Mouse (Mus musculus) mouse embryonic stem cell (cell line): ENCODE data around the gene Triobp.
"Not testable (repeated sequence)": the region's sequence is repeated elsewhere in the genome, so short reads cannot be mapped to it uniquely, and the experiment has no call there.

Source experiments
- in situ Hi-C, 2 experiments: fragments of 300-500 bp; cut with MboI; formaldehyde crosslinking; loops; 1 replicate in 1 of 2; 3 replicates in 1 of 2; pipeline ENCODE4 v1.14.3; 2019 to 2020; ENCODE audit warnings: low sequenced_read_pairs in 2 of 2, low pct_unique_long_range_greater_than_20kb in 1 of 2, mixed read lengths in 1 of 2; ENCODE audit not compliant: unreplicated experiment in 1 of 2

The Triobp gene

DNA sequence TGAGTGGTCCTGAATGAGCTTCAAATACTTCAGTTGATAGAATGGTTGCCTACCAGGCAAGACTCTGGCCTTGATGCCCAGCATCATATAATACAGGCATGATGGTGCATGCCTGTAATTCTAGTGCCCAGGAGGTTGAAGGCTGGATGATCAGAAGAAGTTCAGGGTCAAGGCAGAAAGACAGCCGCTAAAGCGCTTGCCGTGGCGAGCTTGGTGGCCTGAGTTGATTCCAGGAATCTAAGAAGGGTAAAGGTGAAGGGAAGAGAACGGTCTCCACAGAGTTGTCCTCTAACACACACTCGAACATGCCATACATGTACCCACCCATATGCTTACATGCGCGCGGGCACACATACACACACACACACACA is 42.6 kb downstream of the Triobp start:
- in situ Hi-C loops, result no loop called here

DNA sequence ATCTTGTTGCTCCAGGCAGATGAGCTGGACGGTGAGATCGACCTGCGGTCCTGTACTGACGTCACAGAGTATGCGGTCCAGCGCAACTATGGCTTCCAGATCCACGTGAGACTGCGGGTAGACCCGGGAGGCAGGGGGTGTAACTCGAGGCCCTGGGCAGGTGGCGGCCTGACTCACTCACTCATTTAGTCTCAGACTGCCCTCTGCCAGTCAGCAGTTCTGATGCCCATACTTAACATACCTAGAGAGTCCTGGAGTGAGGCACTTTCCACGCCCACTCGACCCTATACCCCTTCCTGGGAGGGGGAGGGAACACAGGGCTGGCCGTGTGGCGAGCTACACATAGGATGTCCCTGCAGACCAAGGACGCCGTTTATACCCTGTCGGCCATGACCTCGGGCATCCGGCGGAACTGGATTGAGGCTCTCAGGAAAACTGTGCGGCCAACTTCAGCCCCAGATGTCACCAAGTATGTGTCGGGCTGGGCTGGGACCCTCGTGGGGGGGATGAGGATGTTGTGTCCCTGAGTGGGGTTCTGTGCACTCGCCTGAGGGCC is 43.5 kb downstream of the Triobp start:
- in situ Hi-C loops, result no loop called here

DNA sequence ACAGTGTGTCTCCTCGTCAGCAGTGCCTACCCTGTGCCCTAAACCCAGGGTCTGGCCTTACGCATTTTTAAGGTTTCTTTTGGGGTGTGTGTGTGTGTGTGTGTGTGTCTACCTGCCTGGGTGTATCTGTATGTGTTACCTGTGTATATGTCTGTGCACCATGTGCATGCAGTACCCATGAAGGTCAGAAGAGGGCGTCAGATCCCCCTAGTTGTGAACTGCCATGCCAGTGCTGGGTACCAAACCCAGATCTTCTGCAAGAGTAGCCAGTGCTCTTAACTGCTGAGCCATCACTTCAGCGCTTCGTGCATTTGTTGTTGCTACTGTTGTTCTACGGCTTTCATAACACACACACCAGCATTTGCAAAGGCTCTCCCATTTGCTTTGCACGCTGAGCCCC is 44.7 kb downstream of the Triobp start:
- in situ Hi-C loops, result no loop called here

DNA sequence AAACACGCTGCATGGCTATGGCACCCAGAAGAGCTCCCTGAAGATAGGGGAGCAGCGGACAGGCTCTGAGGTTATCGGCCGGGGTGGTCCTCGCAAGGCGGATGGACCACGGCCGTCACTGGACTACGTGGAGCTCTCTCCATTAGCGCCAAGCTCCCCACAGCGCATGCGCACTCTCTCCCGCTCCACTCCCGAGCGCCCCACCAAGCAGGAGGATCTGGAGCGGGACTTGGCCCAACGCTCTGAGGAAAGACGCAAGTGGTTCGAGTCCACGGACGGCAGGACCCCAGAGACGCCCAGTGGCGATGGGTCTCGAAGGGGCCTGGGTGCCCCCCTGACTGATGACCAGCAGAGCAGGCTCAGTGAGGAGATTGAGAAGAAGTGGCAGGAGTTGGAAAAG is 45.4 kb downstream of the Triobp start:
- in situ Hi-C loops, result no loop called here

DNA sequence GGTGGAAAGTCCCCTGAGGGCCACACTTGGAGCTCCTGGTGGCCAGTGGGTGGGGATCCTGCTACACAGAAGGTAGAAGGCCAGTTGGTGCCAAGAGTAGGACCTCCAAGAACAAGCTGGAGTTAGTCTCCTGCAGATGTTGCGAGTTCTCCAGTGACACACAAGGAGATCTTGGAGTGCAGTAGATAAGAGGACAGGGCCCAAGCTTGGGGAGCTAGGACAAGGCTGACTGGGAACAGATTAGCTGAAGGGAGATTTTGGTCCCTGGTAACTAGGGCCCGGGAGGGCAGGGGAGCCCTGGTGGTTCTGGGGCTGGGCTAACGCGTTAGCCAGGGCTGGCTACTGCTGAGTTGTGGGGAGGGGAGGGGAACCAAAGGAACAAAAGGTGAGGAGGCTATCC is 48.4 kb downstream of the Triobp start:
- in situ Hi-C loops, result no loop called here

DNA sequence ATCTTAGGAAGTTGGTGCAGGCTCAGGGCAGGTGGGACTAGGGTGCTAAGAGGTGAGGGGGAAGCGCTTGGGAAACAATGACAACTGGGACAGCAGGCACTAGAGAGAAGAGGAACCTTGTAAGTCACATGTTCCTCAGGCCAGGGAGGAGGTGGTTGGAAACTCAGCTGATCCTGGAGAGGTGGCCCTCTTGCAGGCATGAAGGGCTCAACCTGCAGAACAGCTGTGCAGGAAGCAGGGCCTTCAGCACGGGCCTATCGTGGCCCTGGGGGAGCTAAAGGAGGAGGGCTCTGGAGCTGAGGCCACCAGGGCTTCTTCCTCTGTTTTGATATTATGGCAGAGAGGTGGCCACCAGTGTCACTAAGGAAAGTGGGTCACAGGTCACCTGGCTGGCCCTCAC is 49.1 kb downstream of the Triobp start:
- in situ Hi-C loops, result no loop called here

DNA sequence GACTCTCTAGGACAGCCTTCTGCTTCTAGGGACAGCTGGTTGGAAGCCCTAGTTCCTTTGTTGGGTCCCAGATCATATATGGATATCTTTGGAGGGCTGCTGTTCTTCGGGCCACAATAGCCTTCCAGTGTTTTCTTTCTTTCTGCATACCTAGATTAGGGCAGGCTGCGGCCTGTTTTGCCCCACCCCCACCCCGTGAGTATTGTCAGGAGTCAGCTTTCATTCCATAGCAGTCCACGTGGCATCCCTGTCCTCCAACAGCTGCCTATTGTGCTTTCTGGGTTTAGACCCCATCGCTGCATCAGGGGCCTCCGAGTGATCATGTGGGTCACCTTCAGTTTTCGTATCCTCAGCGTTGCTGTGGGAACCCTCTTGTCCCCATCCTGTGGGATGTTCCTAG is 50.8 kb downstream of the Triobp start:
- in situ Hi-C loops, result no loop called here

DNA sequence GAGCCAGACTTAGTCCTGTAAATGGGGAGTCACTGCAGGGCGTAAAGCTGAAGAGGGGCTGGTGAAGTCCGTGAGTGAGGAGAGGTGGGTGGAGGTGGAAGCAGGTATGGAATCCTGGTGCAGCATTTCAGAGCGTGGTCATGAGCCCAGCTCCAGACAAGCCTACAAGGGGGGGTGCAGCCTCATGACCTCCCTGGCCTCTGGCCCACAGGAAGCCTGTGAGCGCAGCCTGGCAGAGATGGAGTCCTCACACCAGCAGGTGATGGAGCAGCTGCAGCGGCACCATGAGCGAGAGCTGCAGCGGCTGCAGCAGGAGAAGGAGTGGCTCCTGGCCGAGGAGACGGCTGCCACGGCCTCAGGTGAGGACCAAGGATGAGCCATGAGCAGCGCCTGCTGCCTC is 52.1 kb downstream of the Triobp start:
- in situ Hi-C loops, result no loop called here

DNA sequence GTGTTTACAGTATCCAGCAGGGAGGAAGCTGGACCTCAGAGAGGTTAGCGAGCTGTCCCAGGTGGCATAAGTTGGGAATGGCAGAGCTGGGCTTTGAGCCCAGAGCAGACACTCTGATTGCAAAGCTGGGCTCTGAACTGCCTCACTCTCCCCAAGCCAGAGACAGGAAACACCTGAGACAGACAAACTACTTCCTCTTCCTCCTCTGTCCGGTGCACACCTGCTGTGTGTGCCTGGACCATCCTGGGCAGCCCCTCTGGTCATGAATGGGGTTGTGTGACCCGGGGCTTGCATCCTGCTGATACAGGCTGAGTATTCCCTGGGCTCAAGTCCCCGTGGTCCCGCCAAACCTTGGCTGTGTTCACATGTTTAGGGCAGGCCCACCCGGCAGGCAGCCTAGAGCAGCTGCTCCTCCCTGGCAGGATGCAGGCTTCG is 52.9 kb downstream of the Triobp start:
- in situ Hi-C loops, result no loop called here

DNA sequence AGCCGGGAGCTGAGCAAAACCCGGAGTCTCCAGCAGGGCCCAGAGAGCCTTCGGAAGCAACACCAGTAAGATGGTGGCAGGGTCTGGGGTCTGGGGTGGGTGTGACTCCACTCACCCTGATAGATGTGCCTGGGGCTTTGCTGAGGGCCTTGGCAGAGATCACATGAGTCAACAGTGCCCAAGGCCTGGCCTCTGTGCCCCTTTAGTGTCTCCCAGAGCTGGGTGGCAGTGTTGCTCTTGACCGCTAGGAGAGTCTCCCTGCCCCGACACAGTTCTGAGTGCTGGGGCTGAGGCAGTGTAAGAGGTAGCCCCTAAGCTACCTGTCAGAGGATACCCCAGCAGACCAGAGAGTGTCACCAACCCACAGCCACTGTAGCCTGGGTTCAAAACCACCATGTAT is 54.0 kb downstream of the Triobp start:
- in situ Hi-C loops, result no loop called here

DNA sequence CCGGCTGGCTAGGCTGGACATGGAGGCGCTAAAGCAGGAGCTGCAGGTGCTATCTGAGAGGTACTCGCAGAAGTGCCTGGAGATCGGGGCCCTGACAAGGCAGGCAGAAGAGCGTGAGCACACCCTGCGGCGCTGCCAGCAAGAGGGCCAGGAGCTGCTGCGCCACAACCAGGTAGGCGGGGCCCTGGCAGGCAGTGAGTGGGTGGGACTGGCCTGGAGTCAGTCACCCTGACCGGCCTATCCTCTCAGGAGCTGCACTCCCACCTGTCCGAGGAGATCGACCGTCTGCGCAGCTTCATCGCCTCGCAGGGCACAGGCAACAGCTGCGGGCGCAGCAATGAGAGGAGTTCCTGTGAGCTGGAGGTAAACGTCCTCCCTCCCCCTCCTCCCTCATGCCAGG is 54.5 kb downstream of the Triobp start:
- in situ Hi-C loops, result no loop called here

DNA sequence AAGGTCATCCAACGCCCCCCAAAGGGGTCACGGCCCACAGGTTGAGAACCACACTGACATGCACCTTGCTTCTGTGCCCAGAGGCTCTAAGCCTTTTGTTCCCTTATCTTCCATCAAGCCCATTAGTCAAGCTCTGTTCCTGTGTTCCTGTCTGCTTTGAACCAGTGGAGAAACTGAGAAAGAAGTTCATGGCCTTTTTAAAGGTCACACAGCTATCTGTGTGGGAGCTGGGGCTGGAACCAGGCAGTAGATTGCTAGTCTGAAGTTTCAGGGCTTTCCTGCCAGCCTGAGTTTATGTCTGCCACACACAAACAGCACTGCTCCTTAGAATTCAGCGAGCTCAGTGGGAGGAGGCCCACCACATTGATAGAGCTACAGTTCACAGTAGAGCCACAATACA is 55.6 kb downstream of the Triobp start:
- in situ Hi-C loops, result no loop called here

DNA sequence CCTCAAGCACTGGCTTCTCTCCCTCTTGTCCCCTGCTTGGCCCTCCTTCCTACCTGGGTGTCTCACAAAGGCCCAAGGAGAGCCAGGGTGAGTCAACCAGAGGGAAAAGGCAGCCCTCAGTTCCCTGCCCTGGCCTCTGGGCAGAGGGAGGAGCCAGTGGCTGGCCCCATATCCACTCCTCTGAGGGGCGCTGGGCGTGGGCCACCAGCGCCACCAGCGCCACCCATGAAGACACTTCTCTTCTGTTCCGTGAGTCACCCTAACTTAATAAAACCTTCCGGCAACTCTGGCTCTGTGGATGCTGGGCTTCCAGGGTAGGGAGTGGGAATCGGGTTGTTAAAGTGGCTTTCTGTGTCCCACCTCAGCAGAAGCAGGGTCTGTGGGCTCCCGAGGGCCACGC is 58.1 kb downstream of the Triobp start:
- in situ Hi-C loops, result no loop called here

DNA sequence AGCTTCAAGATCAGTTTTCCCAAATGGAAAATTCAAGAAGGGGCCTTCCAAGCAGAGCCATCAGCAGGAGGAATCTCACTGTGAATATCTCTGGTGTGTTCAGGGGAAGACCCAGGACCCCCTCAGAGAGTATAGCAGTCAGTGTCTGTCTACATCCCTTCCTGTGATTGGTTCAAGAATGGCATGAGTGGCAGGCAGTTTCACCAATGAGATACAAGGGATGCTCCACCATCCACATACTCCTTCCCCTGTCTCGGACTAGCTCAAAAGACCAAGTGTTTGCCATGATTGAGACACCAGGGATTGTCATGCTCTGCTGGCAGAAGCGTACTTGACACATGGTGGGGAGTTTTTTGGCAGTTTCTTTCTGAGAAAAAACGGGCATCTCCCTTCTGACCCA is 59.1 kb downstream of the Triobp start:
- in situ Hi-C loops, result no loop called here

DNA sequence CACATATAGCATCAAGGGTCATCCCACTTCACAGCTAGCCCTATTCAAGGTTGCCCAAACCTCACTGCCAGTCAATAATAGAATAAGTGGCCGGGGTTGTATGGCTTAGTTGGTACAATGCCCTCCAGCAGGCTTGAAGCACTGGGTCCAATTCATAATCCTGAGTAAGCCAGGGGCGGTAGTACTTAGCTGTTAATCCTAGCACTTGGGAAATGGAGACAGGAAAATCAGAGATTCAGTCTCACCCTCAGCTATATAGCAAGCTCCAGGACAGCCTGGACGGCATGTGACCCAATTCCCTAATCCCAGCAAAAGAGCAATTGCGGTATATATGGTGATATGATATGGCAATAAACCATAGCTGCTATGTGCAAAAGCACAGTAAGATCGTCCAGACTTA is 59.5 kb downstream of the Triobp start:
- in situ Hi-C loops, result no loop called here

DNA sequence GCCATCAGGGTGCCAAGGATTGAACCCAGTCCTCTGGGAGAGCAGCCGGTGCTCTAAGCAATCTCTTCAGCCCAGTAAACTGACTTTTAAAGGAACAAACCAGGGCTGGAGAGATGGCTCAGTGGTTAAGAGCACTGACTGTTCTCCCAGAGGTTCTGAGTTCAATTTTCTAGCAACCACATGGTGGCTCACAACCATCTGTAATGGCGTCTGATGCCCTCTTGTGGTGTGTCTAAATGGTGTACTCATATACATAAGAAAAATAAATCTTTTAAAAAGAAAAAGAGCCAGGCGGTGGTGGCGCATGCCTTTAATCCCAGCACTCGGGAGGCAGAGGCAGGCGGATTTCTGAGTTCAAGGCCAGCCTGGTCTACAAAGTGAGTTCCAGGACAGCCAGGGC is 60.3 kb downstream of the Triobp start:
- in situ Hi-C loops, result not testable (repeated sequence)

DNA sequence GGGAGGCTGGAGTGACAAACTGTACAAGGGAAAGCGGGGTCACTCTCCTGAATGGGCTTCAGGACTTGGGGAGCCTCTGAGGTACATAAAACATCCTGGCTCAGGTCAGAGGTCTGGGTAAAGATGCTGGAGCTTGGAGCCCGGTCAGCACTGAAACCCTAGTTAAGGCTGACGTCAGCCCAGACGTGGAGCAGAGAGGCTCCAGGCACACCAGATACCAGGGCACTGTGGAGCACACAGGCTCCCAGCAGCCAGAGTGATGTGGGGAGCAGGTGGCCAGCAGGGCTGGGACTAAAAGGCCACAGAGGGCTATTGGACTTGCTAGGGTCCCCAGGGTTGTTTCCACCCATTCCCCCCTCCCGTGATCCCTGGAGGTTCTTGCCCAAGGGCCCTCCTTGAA is 62.2 kb downstream of the Triobp start:
- in situ Hi-C loops, result no loop called here

DNA sequence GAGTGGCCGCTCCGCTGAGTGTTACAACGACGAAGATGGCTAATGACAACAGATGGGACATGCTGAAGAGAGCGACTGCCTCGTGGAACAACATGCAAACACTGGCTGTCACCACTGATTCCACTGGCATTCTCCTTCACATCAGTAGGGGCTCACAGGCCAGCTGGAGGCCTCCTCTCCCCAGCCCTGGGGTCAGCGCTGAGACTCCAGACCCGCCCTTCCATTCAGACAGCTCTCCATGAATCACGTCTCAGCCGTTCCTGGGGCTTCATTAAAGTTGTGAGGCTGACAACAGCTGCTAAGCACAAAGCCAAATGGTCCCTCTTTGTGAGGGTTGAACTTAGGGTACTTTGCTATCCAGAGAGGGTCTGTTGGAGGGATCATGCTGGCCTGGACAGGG is 64.0 kb downstream of the Triobp start:
- in situ Hi-C loops, result no loop called here

DNA sequence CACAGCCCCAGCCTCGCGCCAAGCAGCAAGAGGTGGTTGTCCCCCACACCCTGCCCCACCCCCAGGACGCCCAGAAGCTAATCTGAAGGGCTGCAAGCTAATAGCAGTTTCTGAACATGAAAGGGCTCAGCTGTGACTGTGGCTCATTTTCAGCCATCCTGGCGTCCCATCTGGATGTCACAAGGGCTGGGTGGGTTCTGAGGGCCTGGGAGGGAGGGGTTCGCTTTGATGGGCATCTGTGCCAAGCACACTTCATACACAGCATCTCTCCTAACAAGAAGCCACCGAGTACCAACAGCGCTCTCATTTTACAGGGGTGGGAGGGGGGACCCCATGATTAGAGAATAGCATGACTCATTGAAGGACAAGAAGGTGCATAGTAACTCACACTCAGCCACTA is 65.9 kb downstream of the Triobp start:
- in situ Hi-C loops, result no loop called here

DNA sequence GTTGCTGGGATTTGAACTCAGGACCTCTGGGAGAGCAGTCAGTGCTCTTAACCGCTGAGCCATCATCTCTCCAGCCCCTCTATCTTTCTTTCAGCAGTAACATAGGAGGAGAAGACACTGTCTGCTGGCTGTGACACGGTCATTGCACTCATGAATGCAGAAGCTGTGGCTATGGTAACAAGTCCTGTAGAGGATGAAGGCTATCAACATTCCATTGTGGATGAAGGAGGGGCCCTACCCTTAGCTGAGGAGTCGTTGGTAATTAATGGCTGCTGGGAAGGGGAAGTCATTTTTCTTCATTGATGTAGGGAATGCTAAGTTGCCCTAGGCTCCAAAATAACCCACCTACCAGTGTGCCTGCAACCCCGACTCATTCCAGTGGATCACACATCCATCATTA is 70.7 kb downstream of the Triobp start:
- in situ Hi-C loops, result no loop called here

DNA sequence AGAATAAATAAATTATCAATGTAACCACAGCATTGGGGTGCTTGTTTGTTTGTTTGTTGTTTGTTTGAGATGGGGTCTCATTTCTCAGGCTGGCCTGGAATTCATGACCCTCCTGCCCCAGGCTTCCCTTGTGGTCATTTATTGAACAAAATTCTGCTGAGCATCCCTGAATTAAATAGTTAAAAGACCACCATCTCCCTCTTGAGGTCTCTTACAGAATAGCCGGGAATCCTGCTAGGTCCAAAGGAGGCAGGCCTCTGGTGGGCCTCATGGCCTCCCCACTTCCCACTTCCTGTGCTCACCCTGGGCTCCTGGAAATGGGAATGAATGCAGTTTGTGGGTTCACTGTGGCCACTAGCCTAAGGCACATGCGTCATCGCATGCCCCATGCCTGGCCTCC is 71.4 kb downstream of the Triobp start:
- in situ Hi-C loops, result no loop called here
